19 mouse cellular contexts compared by ENCODE assay signal in genomic region chr4:37974891-37975448, GRCm38 (mm10).
DNase-seq lines count a peak whose midpoint lies in the region; ATAC-seq and TF ChIP-seq lines count a peak whose summit lies in the region.
"Had no signal": no experiment of that assay in that cellular context is flagged by ENCODE, and none has a peak within 500 bp of the region (broad histone marks: within the 10 kb centered on the region; RNA-seq: fewer than 3 reads in every experiment).

No protein-coding gene starts in this region.

- H3K36me3 ChIP-seq in heart, embryonic 10.5 days: no peaks in the 10 kb centered on the region
- no peaks in the 10 kb centered on the region for H3K36me3 ChIP-seq in lung, embryonic 15.5 days
- no peaks in the 10 kb centered on the region for H3K36me3 ChIP-seq in lung, postnatal 0 days (ENCODE audit: insufficient read depth, low read length)
- H3K36me3 ChIP-seq in hindbrain, embryonic 10.5 days: no peaks in the 10 kb centered on the region
- H3K36me3 ChIP-seq: embryonic facial prominence, embryonic 12.5 days; G1E; hindbrain, embryonic 12.5 days; limb, embryonic 13.5 days; liver, embryonic 15.5 days had no signal

- H3K27me3 ChIP-seq in heart, embryonic 10.5 days (ENCODE audit: insufficient read depth, poor library complexity, severe bottlenecking): no peaks in the 10 kb centered on the region
- H3K27me3 ChIP-seq in lung, embryonic 15.5 days: no peaks in the 10 kb centered on the region
- no peaks in the 10 kb centered on the region for H3K27me3 ChIP-seq in lung, postnatal 0 days (replicated peaks; ENCODE audit: insufficient read depth, low read length)
- no peaks in the 10 kb centered on the region for H3K27me3 ChIP-seq in hindbrain, embryonic 10.5 days (ENCODE audit: insufficient read depth, poor library complexity, severe bottlenecking)
- H3K27me3 ChIP-seq: embryonic facial prominence, embryonic 12.5 days; hindbrain, embryonic 12.5 days; limb, embryonic 13.5 days; liver, embryonic 15.5 days had no signal

- WGBS in heart, embryonic 10.5 days: 79% methylated on average over 7 of the region's 7 CpGs
- WGBS in lung, embryonic 15.5 days: 50% methylated on average over 7 of the region's 7 CpGs
- 59% methylated on average over 7 of the region's 7 CpGs for WGBS in lung, adult 2 months
- WGBS in lung, postnatal 0 days: 56% methylated on average over 7 of the region's 7 CpGs
- 87% methylated on average over 7 of the region's 7 CpGs for WGBS in hindbrain, embryonic 10.5 days

- no peak for TF ChIP-seq EP300 in lung, postnatal 0 days (IDR thresholded peaks at IDR 0.05)

- H3K4me3 ChIP-seq in heart, embryonic 10.5 days: no peak overlapping the region
- H3K4me3 ChIP-seq in lung, embryonic 15.5 days: no peak overlapping the region
- no peak overlapping the region for H3K4me3 ChIP-seq in lung, adult 2 months (replicated peaks; ENCODE audit: extremely low read depth, low read depth, low read length)
- no peak overlapping the region for H3K4me3 ChIP-seq in lung, postnatal 0 days (ENCODE audit: low read depth, low read length)
- no peak overlapping the region for H3K4me3 ChIP-seq in hindbrain, embryonic 10.5 days
- H3K4me3 ChIP-seq: embryonic facial prominence, embryonic 12.5 days; gastrocnemius, adult 2 months; hindbrain, embryonic 12.5 days; limb, embryonic 13.5 days; liver, embryonic 15.5 days had no signal

- H3K4me2 ChIP-seq in lung, embryonic 15.5 days: no peak overlapping the region
- H3K4me2 ChIP-seq in lung, postnatal 0 days (replicated peaks; ENCODE audit: low read depth, low read length): no peak overlapping the region
- H3K4me2 ChIP-seq: embryonic facial prominence, embryonic 12.5 days; hindbrain, embryonic 12.5 days; limb, embryonic 13.5 days; liver, embryonic 15.5 days had no signal

- H3K27ac ChIP-seq in heart, embryonic 10.5 days: no peak overlapping the region
- peak overlapping the region; percentile 57 for H3K27ac ChIP-seq in lung, embryonic 15.5 days
- no peak overlapping the region for H3K27ac ChIP-seq in lung, postnatal 0 days (ENCODE audit: low read length)
- no peak overlapping the region for H3K27ac ChIP-seq in hindbrain, embryonic 10.5 days
- H3K27ac ChIP-seq: embryonic facial prominence, embryonic 12.5 days; gastrocnemius, adult 2 months; hindbrain, embryonic 12.5 days; limb, embryonic 13.5 days; liver, embryonic 15.5 days had no signal

- no peak overlapping the region for H3K9ac ChIP-seq in lung, embryonic 15.5 days
- H3K9ac ChIP-seq in lung, postnatal 0 days (replicated peaks; ENCODE audit: low read depth): no peak overlapping the region
- H3K9ac ChIP-seq: embryonic facial prominence, embryonic 12.5 days; hindbrain, embryonic 12.5 days; limb, embryonic 13.5 days; liver, embryonic 15.5 days had no signal

- H3K9me3 ChIP-seq in heart, embryonic 10.5 days: no peaks in the 10 kb centered on the region
- no peaks in the 10 kb centered on the region for H3K9me3 ChIP-seq in lung, embryonic 15.5 days
- no peaks in the 10 kb centered on the region for H3K9me3 ChIP-seq in lung, postnatal 0 days (ENCODE audit: low read length)
- no peaks in the 10 kb centered on the region for H3K9me3 ChIP-seq in hindbrain, embryonic 10.5 days
- H3K9me3 ChIP-seq: embryonic facial prominence, embryonic 12.5 days; G1E; hindbrain, embryonic 12.5 days; limb, embryonic 13.5 days; liver, embryonic 15.5 days had no signal

- TF ChIP-seq POLR2A in lung, adult 2 months (IDR thresholded peaks at IDR 0.05; ENCODE audit: borderline replicate concordance, extremely low read depth, low read depth, low read length): no peak

- peak; percentile 95 for ATAC-seq in lung, embryonic 15.5 days (ENCODE audit: borderline replicate concordance, extremely low read depth, low FRiP score, low TSS enrichment)
- peak; percentile 81 for ATAC-seq in lung, postnatal 0 days
- ATAC-seq: CD4-positive, CD25-positive, alpha-beta regulatory T cell, adult 4 months; inflammation-experienced regulatory T-cells, adult 6 months had no signal

- TF ChIP-seq CTCF in lung, adult 2 months (IDR thresholded peaks at IDR 0.05; ENCODE audit: insufficient read depth, low read length): no peak
- TF ChIP-seq CTCF in lung, postnatal 0 days (IDR thresholded peaks at IDR 0.05): no peak

- intact Hi-C loops in heart, postnatal 10 days (cut with DNase I): no loop called here

- DNase-seq in heart, postnatal 10 days: peak; percentile 4 to 15
- no peak for DNase-seq in heart, embryonic 10.5 days (ENCODE audit: low spot score)
- no peak for DNase-seq in lung, adult 2 months
- peak; percentile 81 for DNase-seq in lung, postnatal 0 days (ENCODE audit: low spot score)
- DNase-seq in hindbrain, embryonic 10.5 days (ENCODE audit: low spot score): no peak
- DNase-seq in adrenal gland, adult 18-20 months (ENCODE audit: low spot score in 2 of 2): no peak
- DNase-seq: cerebellum, postnatal 25 days; gastrocnemius, adult 2 months; heart, adult 11 months; kidney, adult 9 months; kidney, postnatal 4 days had no signal

- no peaks in the 10 kb centered on the region for H3K4me1 ChIP-seq in heart, embryonic 10.5 days
- no peaks in the 10 kb centered on the region for H3K4me1 ChIP-seq in lung, embryonic 15.5 days
- no peaks in the 10 kb centered on the region for H3K4me1 ChIP-seq in lung, adult 2 months (ENCODE audit: control insufficient read depth, insufficient read depth, low read length)
- no peaks in the 10 kb centered on the region for H3K4me1 ChIP-seq in lung, postnatal 0 days (ENCODE audit: insufficient read depth, low read depth, low read length)
- H3K4me1 ChIP-seq in hindbrain, embryonic 10.5 days (replicated peaks): no peaks in the 10 kb centered on the region
- H3K4me1 ChIP-seq: embryonic facial prominence, embryonic 12.5 days; hindbrain, embryonic 12.5 days; limb, embryonic 13.5 days; liver, embryonic 15.5 days had no signal

Comparison
In these comparisons a context has a peak if more than half of its experiments do, and no peak if none do; other contexts are left out.
1. DNase-seq: peak in heart, postnatal 10 days (2 of 2) and lung, postnatal 0 days (single experiment); none in heart, embryonic 10.5 days (single experiment), lung, adult 2 months (single experiment), hindbrain, embryonic 10.5 days (single experiment) and adrenal gland, adult 18-20 months (0 of 2).